Mouse (Mus musculus): ENCODE data around the gene Try10.

GRCm38 (mm10) chr6:41353932-41354331, at the start of gene Try10:
- TF ChIP-seq POLR2A (IDR thresholded peaks at IDR 0.05; ENCODE audit: insufficient read depth, low read length) (no peak), CTCF (IDR thresholded peaks at IDR 0.05; ENCODE audit: low read depth, low read length) (no peak), EP300 (IDR thresholded peaks at IDR 0.05; ENCODE audit: insufficient read depth, low read depth, low read length) (no peak)

All from ES-Bruce4 (cell line).